Mouse (Mus musculus): ENCODE measurements around the gene Podn.
"Not testable (repeated sequence)": the region's sequence is repeated elsewhere in the genome, so short reads cannot be mapped to it uniquely, and the experiment has no call there.

Gene Podn

GRCm38 (mm10) chr4:108079762-108080161 lies 16.5 kb downstream of the Podn start:
- in situ Hi-C loops (cut with MboI; ENCODE audit: low sequenced_read_pairs): no loop called here

- in situ Hi-C loops (cut with MboI; ENCODE audit: low sequenced_read_pairs): not testable (repeated sequence)
Observed at GRCm38 (mm10) chr4:108079191-108079590, 17.1 kb downstream of the Podn start.

GRCm38 (mm10) chr4:108077224-108077955 lies 18.9 kb downstream of the Podn start:
- in situ Hi-C loops (cut with MboI; ENCODE audit: low sequenced_read_pairs): no loop called here

GRCm38 (mm10) chr4:108074204-108074823 lies 21.9 kb downstream of the Podn start:
- in situ Hi-C loops (cut with MboI; ENCODE audit: low sequenced_read_pairs): no loop called here

- in situ Hi-C loops (cut with MboI; ENCODE audit: low sequenced_read_pairs): no loop called here
Observed at GRCm38 (mm10) chr4:108072086-108072485, 24.2 kb downstream of the Podn start.

GRCm38 (mm10) chr4:108071235-108071901 lies 24.9 kb downstream of the Podn start:
- in situ Hi-C loops (cut with MboI; ENCODE audit: low sequenced_read_pairs): no loop called here

- in situ Hi-C loops (cut with MboI; ENCODE audit: low sequenced_read_pairs): no loop called here
Observed at GRCm38 (mm10) chr4:108070723-108071122, 25.5 kb downstream of the Podn start.

GRCm38 (mm10) chr4:108070286-108070685 lies 26.0 kb downstream of the Podn start:
- in situ Hi-C loops (cut with MboI; ENCODE audit: low sequenced_read_pairs): no loop called here

GRCm38 (mm10) chr4:108068081-108068480 lies 28.2 kb downstream of the Podn start:
- in situ Hi-C loops (cut with MboI; ENCODE audit: low sequenced_read_pairs): no loop called here

GRCm38 (mm10) chr4:108067261-108067660 lies 29.0 kb downstream of the Podn start:
- in situ Hi-C loops (cut with MboI; ENCODE audit: low sequenced_read_pairs): no loop called here

GRCm38 (mm10) chr4:108066569-108066968 lies 29.7 kb downstream of the Podn start:
- in situ Hi-C loops (cut with MboI; ENCODE audit: low sequenced_read_pairs): no loop called here

- in situ Hi-C loops (cut with MboI; ENCODE audit: low sequenced_read_pairs): no loop called here
Observed at GRCm38 (mm10) chr4:108065176-108065844, 30.9 kb downstream of the Podn start.

GRCm38 (mm10) chr4:108063616-108064015 lies 32.6 kb downstream of the Podn start:
- in situ Hi-C loops (cut with MboI; ENCODE audit: low sequenced_read_pairs): no loop called here

- in situ Hi-C loops (cut with MboI; ENCODE audit: low sequenced_read_pairs): no loop called here
Observed at GRCm38 (mm10) chr4:108062524-108062923, 33.7 kb downstream of the Podn start.

- in situ Hi-C loops (cut with MboI; ENCODE audit: low sequenced_read_pairs): no loop called here
Observed at GRCm38 (mm10) chr4:108060774-108061173, 35.5 kb downstream of the Podn start.

GRCm38 (mm10) chr4:108059601-108060379 lies 36.5 kb downstream of the Podn start:
- in situ Hi-C loops (cut with MboI; ENCODE audit: low sequenced_read_pairs): no loop called here

GRCm38 (mm10) chr4:108058166-108058565 lies 38.1 kb downstream of the Podn start:
- in situ Hi-C loops (cut with MboI; ENCODE audit: low sequenced_read_pairs): no loop called here

GRCm38 (mm10) chr4:108057247-108057646 lies 39.0 kb downstream of the Podn start:
- in situ Hi-C loops (cut with MboI; ENCODE audit: low sequenced_read_pairs): no loop called here

GRCm38 (mm10) chr4:108055873-108056272 lies 40.4 kb downstream of the Podn start:
- in situ Hi-C loops (cut with MboI; ENCODE audit: low sequenced_read_pairs): no loop called here

- in situ Hi-C loops (cut with MboI; ENCODE audit: low sequenced_read_pairs): no loop called here
Observed at GRCm38 (mm10) chr4:108052673-108053072, 43.6 kb downstream of the Podn start.
